Mouse (Mus musculus): ENCODE data around the gene Stard7. TPM values are rescaled to one million over a fixed set of nuclear protein-coding genes. Genes with fewer than 3 reads are reported as not detected.
"Not testable (repeated sequence)": the region's sequence is repeated elsewhere in the genome, so short reads cannot be mapped to it uniquely, and the experiment has no call there.

Gene Stard7
- polyA plus RNA-seq, 1 experiment from 2014 or later: 78.5 TPM

- peaks cover 48% of the 10 kb centered on the region for H3K36me3 ChIP-seq
- H3K27ac ChIP-seq: no peak overlapping the region
- H3K4me3 ChIP-seq: no peak overlapping the region
- H3K4me2 ChIP-seq: no peak overlapping the region
- no peaks in the 10 kb centered on the region for H3K9me3 ChIP-seq (replicated peaks)
- no peaks in the 10 kb centered on the region for H3K27me3 ChIP-seq (replicated peaks)
- H3K9ac ChIP-seq: no peak overlapping the region
- peaks cover 22% of the 10 kb centered on the region for H3K4me1 ChIP-seq
- no peak for ATAC-seq
- 79% methylated on average over 3 of the region's 3 CpGs for WGBS (ENCODE audit: insufficient replicate concordance)
These were observed 15.3 kb upstream of the Stard7 start for GRCm38 (mm10) chr2:127254604-127255134.

DNA sequence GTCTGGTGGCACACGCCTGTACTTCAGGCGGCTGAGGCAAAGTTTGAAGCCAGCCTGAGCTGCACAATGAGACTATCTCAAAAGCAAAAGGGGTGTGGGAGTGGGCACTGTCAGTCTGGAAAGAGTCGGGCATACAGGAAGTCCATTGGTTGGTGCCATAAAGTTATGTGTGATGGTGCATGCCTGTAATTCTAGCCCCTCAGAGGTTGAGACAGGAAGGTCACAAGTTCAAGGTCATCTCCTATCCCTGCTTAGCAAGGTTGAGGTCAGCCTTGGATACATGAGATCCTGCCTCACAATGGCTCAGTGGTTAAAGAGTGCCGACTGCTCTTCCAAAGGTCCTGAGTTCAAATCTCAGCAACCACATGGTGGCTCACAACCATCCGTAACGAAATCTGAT is 14.7 kb upstream of the Stard7 start:
- no peak for ATAC-seq
- Histone ChIP-seq H3K4me2 (no peak overlapping the region), H3K27ac (no peak overlapping the region), H3K27me3 (replicated peaks) (no peaks in the 10 kb centered on the region), H3K4me1 (peaks cover 16% of the 10 kb centered on the region), H3K4me3 (no peak overlapping the region), H3K36me3 (peaks cover 48% of the 10 kb centered on the region), H3K9me3 (replicated peaks) (no peaks in the 10 kb centered on the region), H3K9ac (no peak overlapping the region)
- 79% methylated on average over 6 of the region's 6 CpGs for WGBS (ENCODE audit: insufficient replicate concordance)

GRCm38 (mm10) chr2:127259340-127259739 is 10.7 kb upstream of the Stard7 start:
- H3K27me3 ChIP-seq (replicated peaks): no peaks in the 10 kb centered on the region
- no peak overlapping the region for H3K4me2 ChIP-seq
- H3K36me3 ChIP-seq: peaks cover 40% of the 10 kb centered on the region
- H3K4me3 ChIP-seq: no peak overlapping the region
- no peak overlapping the region for H3K9ac ChIP-seq
- 80% methylated on average over 5 of the region's 5 CpGs for WGBS (ENCODE audit: insufficient replicate concordance)
- ATAC-seq: no peak
- no peaks in the 10 kb centered on the region for H3K9me3 ChIP-seq (replicated peaks)
- no peak overlapping the region for H3K27ac ChIP-seq
- peaks cover 7% of the 10 kb centered on the region for H3K4me1 ChIP-seq

- Histone ChIP-seq H3K4me3 (no peak overlapping the region), H3K9ac (no peak overlapping the region), H3K4me1 (peaks cover 9% of the 10 kb centered on the region), H3K9me3 (replicated peaks) (no peaks in the 10 kb centered on the region), H3K36me3 (peaks cover 25% of the 10 kb centered on the region), H3K27me3 (replicated peaks) (no peaks in the 10 kb centered on the region), H3K4me2 (no peak overlapping the region), H3K27ac (no peak overlapping the region)
- no peak for ATAC-seq
These were observed 7.5 kb upstream of the Stard7 start for GRCm38 (mm10) chr2:127262480-127262879.

GRCm38 (mm10) chr2:127267854-127268253 is 2.2 kb upstream of the Stard7 start:
- Histone ChIP-seq H3K4me3 (no peak overlapping the region), H3K27me3 (replicated peaks) (no peaks in the 10 kb centered on the region), H3K36me3 (peaks cover 6% of the 10 kb centered on the region), H3K9ac (no peak overlapping the region), H3K4me1 (peaks cover 25% of the 10 kb centered on the region), H3K27ac (no peak overlapping the region), H3K9me3 (replicated peaks) (no peaks in the 10 kb centered on the region), H3K4me2 (no peak overlapping the region)
- ATAC-seq: no peak
- 64% methylated on average over 4 of the region's 4 CpGs for WGBS (ENCODE audit: insufficient replicate concordance)

GRCm38 (mm10) chr2:127270300-127271041 is 453 bp downstream of the Stard7 start:
- Histone ChIP-seq H3K4me3 (peak overlapping the region; percentile 97), H3K4me2 (peak overlapping the region; percentile 85), H3K27ac (peak overlapping the region; percentile 96), H3K9ac (peak overlapping the region; percentile 95), H3K9me3 (replicated peaks) (no peaks in the 10 kb centered on the region), H3K36me3 (peaks cover 12% of the 10 kb centered on the region), H3K27me3 (replicated peaks) (no peaks in the 10 kb centered on the region), H3K4me1 (peaks cover 38% of the 10 kb centered on the region)
- under 1% methylated on average over 70 of the region's 75 CpGs for WGBS (ENCODE audit: insufficient replicate concordance)
- peak; percentile 90 for ATAC-seq

DNA sequence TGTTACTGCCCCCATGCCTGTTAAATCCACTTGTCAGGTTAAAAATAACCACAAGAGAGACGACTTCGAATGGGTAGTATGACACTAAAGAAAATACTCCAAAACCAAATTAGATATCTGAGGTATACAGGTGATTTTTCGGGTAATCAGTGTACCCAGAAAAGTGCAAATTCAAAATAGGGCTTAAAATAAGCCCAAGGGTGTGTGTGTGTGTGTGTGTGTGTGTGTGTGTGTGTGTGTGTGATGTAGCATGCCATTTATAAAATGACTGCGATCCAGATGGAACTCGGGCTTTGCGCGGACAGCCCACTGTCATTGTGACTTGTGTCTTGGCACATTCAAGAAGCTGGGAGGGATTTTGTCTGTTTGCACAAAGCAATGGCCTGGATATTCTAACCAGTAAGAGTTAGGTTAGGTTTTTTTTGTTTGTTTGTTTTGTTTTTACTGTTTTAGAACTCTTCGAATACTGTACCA is 1.1 kb downstream of the Stard7 start:
- H3K36me3 ChIP-seq: peaks cover 12% of the 10 kb centered on the region
- WGBS (ENCODE audit: insufficient replicate concordance): 6% methylated on average over 8 of the region's 8 CpGs
- no peaks in the 10 kb centered on the region for H3K27me3 ChIP-seq (replicated peaks)
- peak overlapping the region; percentile 85 for H3K4me2 ChIP-seq
- peak overlapping the region; percentile 96 for H3K27ac ChIP-seq
- peak overlapping the region; percentile 97 for H3K4me3 ChIP-seq
- no peaks in the 10 kb centered on the region for H3K9me3 ChIP-seq (replicated peaks)
- H3K9ac ChIP-seq: peak overlapping the region; percentile 95
- no peak for ATAC-seq
- H3K4me1 ChIP-seq: peaks cover 43% of the 10 kb centered on the region

GRCm38 (mm10) chr2:127272049-127272448 is 2.0 kb downstream of the Stard7 start:
- peaks cover 48% of the 10 kb centered on the region for H3K4me1 ChIP-seq
- ATAC-seq; H3K9ac ChIP-seq; H3K27me3 ChIP-seq (replicated peaks); H3K27ac ChIP-seq; H3K9me3 ChIP-seq (replicated peaks): not testable (repeated sequence)
- H3K4me3 ChIP-seq: peak overlapping the region; percentile 97
- 79% methylated on average over 4 of the region's 4 CpGs for whole genome bisulfite sequencing (ENCODE audit: insufficient replicate concordance)
- H3K36me3 ChIP-seq: peaks cover 12% of the 10 kb centered on the region
- H3K4me2 ChIP-seq: peak overlapping the region; percentile 85

GRCm38 (mm10) chr2:127272806-127273205 is 2.8 kb downstream of the Stard7 start:
- Histone ChIP-seq H3K4me1 (peaks cover 48% of the 10 kb centered on the region), H3K27me3 (replicated peaks) (no peaks in the 10 kb centered on the region), H3K36me3 (peaks cover 12% of the 10 kb centered on the region), H3K9ac (no peak overlapping the region), H3K27ac (no peak overlapping the region), H3K4me3 (no peak overlapping the region), H3K9me3 (replicated peaks) (no peaks in the 10 kb centered on the region), H3K4me2 (peak overlapping the region; percentile 30)
- no peak for ATAC-seq
- 89% methylated on average over 3 of the region's 3 CpGs for WGBS (ENCODE audit: insufficient replicate concordance)

GRCm38 (mm10) chr2:127274590-127274989 is 4.6 kb downstream of the Stard7 start:
- peaks cover 52% of the 10 kb centered on the region for H3K4me1 ChIP-seq
- ATAC-seq: no peak
- no peak overlapping the region for H3K9ac ChIP-seq
- H3K4me3 ChIP-seq: no peak overlapping the region
- no peaks in the 10 kb centered on the region for H3K27me3 ChIP-seq (replicated peaks)
- no peaks in the 10 kb centered on the region for H3K9me3 ChIP-seq (replicated peaks)
- 91% methylated on average over 2 of the region's 2 CpGs for WGBS (ENCODE audit: insufficient replicate concordance)
- H3K4me2 ChIP-seq: no peak overlapping the region
- peaks cover 12% of the 10 kb centered on the region for H3K36me3 ChIP-seq
- H3K27ac ChIP-seq: no peak overlapping the region

- Histone ChIP-seq H3K4me1 (peaks cover 52% of the 10 kb centered on the region), H3K9ac (no peak overlapping the region), H3K9me3 (replicated peaks) (no peaks in the 10 kb centered on the region), H3K27ac (no peak overlapping the region), H3K27me3 (replicated peaks) (no peaks in the 10 kb centered on the region), H3K36me3 (peaks cover 12% of the 10 kb centered on the region), H3K4me2 (no peak overlapping the region), H3K4me3 (no peak overlapping the region)
- no peak for ATAC-seq
- WGBS (ENCODE audit: insufficient replicate concordance): 69% methylated on average over 5 of the region's 5 CpGs
These were observed 5.7 kb downstream of the Stard7 start for GRCm38 (mm10) chr2:127275551-127276320.

DNA sequence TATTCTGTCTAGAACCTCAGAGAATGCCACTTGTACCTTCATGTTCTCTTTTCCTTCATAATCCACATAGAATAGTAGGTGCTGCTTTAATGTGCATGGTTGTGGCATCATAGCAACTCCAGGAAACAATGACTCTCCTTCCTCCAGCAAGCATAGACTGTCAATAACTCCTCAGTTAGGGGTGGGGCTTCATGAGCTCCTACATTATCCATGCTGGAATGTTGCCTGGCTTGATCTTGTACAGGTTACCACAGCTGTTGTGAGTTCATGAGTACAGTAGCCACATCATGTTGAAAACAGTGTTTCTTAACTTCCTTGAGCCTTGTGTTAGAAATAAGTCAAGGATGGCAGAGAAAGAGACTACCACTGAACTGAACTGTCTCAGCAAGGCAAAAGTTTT is 8.1 kb downstream of the Stard7 start:
- Histone ChIP-seq H3K36me3 (peaks cover 4% of the 10 kb centered on the region), H3K4me3 (no peak overlapping the region), H3K9ac (no peak overlapping the region), H3K27ac (no peak overlapping the region), H3K4me2 (no peak overlapping the region), H3K9me3 (replicated peaks) (no peaks in the 10 kb centered on the region), H3K27me3 (replicated peaks) (no peaks in the 10 kb centered on the region), H3K4me1 (peaks cover 38% of the 10 kb centered on the region)
- ATAC-seq: no peak

Data from liver, embryonic 12.5 days (tissue).